Mouse (Mus musculus) intestine, embryonic 15.5 days (tissue): Measurements from ENCODE around the gene Cbl. TPM values are rescaled to one million over a fixed set of nuclear protein-coding genes. Genes with fewer than 3 reads are reported as not detected.
A peak's percentile ranks its signal among the peaks of the same experiment; 100 is the strongest.

ENCODE experiments used
- ATAC-seq: fragments of 200-750 bp; cut with Nextera tagmentation; 2 replicates; pipeline ENCODE4 v1.8.0; 2017; ENCODE audit warnings: moderate TSS enrichment, moderate library complexity
- H3K27ac ChIP-seq: fragments of 300-500 bp; sonication (generic); 2 replicates; pipeline ENCODE4 v1.5.1; 2015; ENCODE audit warnings: mild to moderate bottlenecking, inconsistent platforms
- H3K27me3 ChIP-seq: fragments of 300-500 bp; sonication (generic); replicated peaks from 2 replicates; pipeline ENCODE4 v1.6.1; 2015; ENCODE audit warnings: inconsistent platforms
- H3K36me3 ChIP-seq: fragments of 300-500 bp; sonication (generic); 2 replicates; pipeline ENCODE4 v1.6.1; 2015; ENCODE audit warnings: inconsistent platforms
- H3K4me1 ChIP-seq: fragments of 300-500 bp; sonication (generic); replicated peaks from 2 replicates; pipeline ENCODE4 v1.6.1; 2015; ENCODE audit warnings: inconsistent platforms
- H3K4me2 ChIP-seq: fragments of 300-500 bp; sonication (generic); replicated peaks from 2 replicates; pipeline ENCODE4 v1.6.1; 2015; ENCODE audit warnings: mild to moderate bottlenecking, inconsistent platforms
- H3K4me3 ChIP-seq: fragments of 300-500 bp; sonication (generic); replicated peaks from 2 replicates; pipeline ENCODE4 v1.5.1; 2015; ENCODE audit warnings: inconsistent platforms
- H3K9ac ChIP-seq: fragments of 300-500 bp; sonication (generic); 2 replicates; pipeline ENCODE4 v1.6.1; 2015; ENCODE audit warnings: inconsistent platforms
- H3K9me3 ChIP-seq: fragments of 300-500 bp; sonication (generic); 2 replicates; pipeline ENCODE4 v1.6.1; 2016; ENCODE audit warnings: inconsistent platforms
- WGBS: fragments of 180-500 bp; shearing (Covaris S2); methylation state at CpG from one replicate; pipeline ENCODE4 v1.1.7; 2015; 5-methylcytosine and 5-hydroxymethylcytosine counted together
- polyA plus RNA-seq: library from polyadenylated mRNA; unstranded; fragments of >200 nt; fragmentation: Nextera tagmentation; extraction: Ambion mirVana; gene quantifications from 2 replicates; pipeline ENCODE4 v1.2.1, GENCODE M21; 2015

The Cbl gene
- polyA plus RNA-seq, 1 experiment from 2014 or later: 14.8 TPM

DNA sequence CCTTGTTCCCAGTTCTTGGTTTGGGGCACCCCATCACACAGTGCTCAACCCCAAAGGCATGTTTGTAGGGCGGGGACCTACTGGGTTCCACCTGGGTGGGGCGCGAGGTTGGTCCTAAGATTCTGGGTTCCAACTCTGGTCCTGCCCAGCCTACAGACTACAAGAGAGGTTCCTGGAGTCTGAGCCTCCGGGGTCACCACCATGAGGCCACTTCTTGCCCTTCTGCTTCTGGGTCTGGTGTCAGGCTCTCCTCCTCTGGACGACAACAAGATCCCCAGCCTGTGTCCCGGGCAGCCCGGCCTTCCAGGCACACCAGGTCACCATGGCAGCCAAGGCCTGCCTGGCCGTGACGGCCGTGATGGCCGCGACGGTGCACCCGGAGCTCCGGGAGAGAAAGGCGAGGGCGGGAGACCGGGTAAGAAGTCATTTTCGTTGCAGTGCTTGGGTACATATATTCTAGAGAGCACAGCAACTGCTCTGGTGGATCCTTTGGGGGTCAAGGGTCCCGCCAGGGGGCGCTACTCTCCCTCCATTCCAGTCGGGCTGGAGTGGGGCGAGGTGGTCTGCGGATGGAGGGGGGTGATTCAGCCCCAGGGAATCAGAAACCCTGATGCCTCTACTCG lies 126.2 kb downstream of the Cbl start:
- Histone ChIP-seq H3K9ac (peak overlapping the region; percentile 33; the same call in 1 of the 2 replicates), H3K27ac (peak overlapping the region; percentile 75), H3K4me2 (peak overlapping the region; percentile 42), H3K4me3 (peak overlapping the region; percentile 15; the same call in 1 of the 2 replicates), H3K9me3 (no peaks in the 10 kb centered on the region), H3K4me1 (peaks cover 48% of the 10 kb centered on the region), H3K27me3 (no peaks in the 10 kb centered on the region), H3K36me3 (peaks cover 4% of the 10 kb centered on the region; the same call in 1 of the 2 replicates)
- no peak for ATAC-seq
- WGBS: 45% methylated on average over 25 of the region's 25 CpGs

GRCm38 (mm10) chr9:44107110-44107509 lies 126.7 kb downstream of the Cbl start, which contains the start of gene C1qtnf5:
Gene C1qtnf5, plus strand, starts transcription at chr9:44107245.
- peaks cover 4% of the 10 kb centered on the region; the same call in 1 of the 2 replicates for H3K36me3 ChIP-seq
- H3K27ac ChIP-seq: peak within 1 kb of the TSS; percentile 75
- peak within 1 kb of the TSS; percentile 15; the same call in 1 of the 2 replicates for H3K4me3 ChIP-seq
- WGBS: 31% methylated on average over 8 of the region's 8 CpGs
- H3K4me2 ChIP-seq: peak within 1 kb of the TSS; percentile 42
- H3K27me3 ChIP-seq: no peaks in the 10 kb centered on the region
- peaks cover 48% of the 10 kb centered on the region for H3K4me1 ChIP-seq
- peak; percentile 70 for ATAC-seq
- no peaks in the 10 kb centered on the region for H3K9me3 ChIP-seq
- peak within 1 kb of the TSS; percentile 33; the same call in 1 of the 2 replicates for H3K9ac ChIP-seq

- Histone ChIP-seq H3K9ac (no peak overlapping the region), H3K36me3 (peaks cover 4% of the 10 kb centered on the region; the same call in 1 of the 2 replicates), H3K9me3 (no peaks in the 10 kb centered on the region), H3K4me2 (peak overlapping the region; percentile 42), H3K4me3 (no peak overlapping the region), H3K4me1 (peaks cover 44% of the 10 kb centered on the region), H3K27ac (peak overlapping the region; percentile 75), H3K27me3 (no peaks in the 10 kb centered on the region)
- no peak for ATAC-seq
- 77% methylated on average over 4 of the region's 4 CpGs for WGBS
Measured at GRCm38 (mm10) chr9:44106596-44106995, 127.3 kb downstream of the Cbl start.

- H3K4me3 ChIP-seq: no peak overlapping the region
- no peak for ATAC-seq
- H3K36me3 ChIP-seq: peaks cover 4% of the 10 kb centered on the region; the same call in 1 of the 2 replicates
- no peaks in the 10 kb centered on the region for H3K27me3 ChIP-seq
- H3K4me2 ChIP-seq: 0 out of 2 replicates have a peak overlapping the region, but pooled peaks have one; percentile 42
- H3K9ac ChIP-seq: no peak overlapping the region
- peak overlapping the region; percentile 75; the same call in 1 of the 2 replicates for H3K27ac ChIP-seq
- peaks cover 43% of the 10 kb centered on the region for H3K4me1 ChIP-seq
- H3K9me3 ChIP-seq: no peaks in the 10 kb centered on the region
- 90% methylated on average over 7 of the region's 7 CpGs for WGBS
Measured at GRCm38 (mm10) chr9:44106182-44106581, 127.7 kb downstream of the Cbl start.

DNA sequence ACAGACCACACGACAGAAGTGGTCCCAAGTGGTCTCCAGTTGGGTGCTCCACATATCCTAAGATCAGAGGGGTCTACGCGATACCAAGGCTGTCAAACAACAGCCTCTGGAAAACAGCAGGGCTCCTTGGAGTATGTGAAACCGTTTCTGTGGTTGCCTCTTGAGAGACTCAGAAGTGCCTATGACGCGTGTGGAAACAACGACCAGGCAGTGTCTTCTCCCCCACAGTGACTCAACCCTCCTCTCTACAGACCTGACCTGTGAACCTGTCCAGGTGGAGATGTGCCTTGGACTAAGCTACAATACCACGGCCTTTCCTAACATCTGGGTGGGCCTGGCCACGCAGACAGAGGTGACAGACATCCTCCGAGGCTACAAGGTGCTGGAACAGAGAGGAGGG lies 128.1 kb downstream of the Cbl start:
- H3K36me3 ChIP-seq: peaks cover 4% of the 10 kb centered on the region; the same call in 1 of the 2 replicates
- 85% methylated on average over 10 of the region's 10 CpGs for WGBS
- no peak overlapping the region for H3K4me3 ChIP-seq
- no peak overlapping the region for H3K27ac ChIP-seq
- no peaks in the 10 kb centered on the region for H3K9me3 ChIP-seq
- peaks cover 43% of the 10 kb centered on the region for H3K4me1 ChIP-seq
- no peak overlapping the region for H3K9ac ChIP-seq
- no peak for ATAC-seq
- H3K4me2 ChIP-seq: no peak overlapping the region
- H3K27me3 ChIP-seq: no peaks in the 10 kb centered on the region

- Histone ChIP-seq H3K27me3 (no peaks in the 10 kb centered on the region), H3K9ac (no peak overlapping the region), H3K9me3 (no peaks in the 10 kb centered on the region), H3K4me1 (peaks cover 36% of the 10 kb centered on the region), H3K36me3 (peaks cover 4% of the 10 kb centered on the region; the same call in 1 of the 2 replicates), H3K27ac (no peak overlapping the region), H3K4me2 (no peak overlapping the region), H3K4me3 (no peak overlapping the region)
- WGBS: 86% methylated on average over 7 of the region's 7 CpGs
- no peak for ATAC-seq
Measured at GRCm38 (mm10) chr9:44104881-44105280, 129.0 kb downstream of the Cbl start.

GRCm38 (mm10) chr9:44101490-44101889 lies 132.4 kb downstream of the Cbl start, which contains the start of gene Mfrp:
Gene Mfrp, plus strand, starts transcription at chr9:44101729.
- H3K4me1 ChIP-seq: 0 out of 2 replicates have a peak, but pooled peaks cover 3% of the 10 kb centered on the region
- 69% methylated on average over 9 of the region's 9 CpGs for WGBS
- peaks cover 4% of the 10 kb centered on the region; the same call in 1 of the 2 replicates for H3K36me3 ChIP-seq
- no peak within 1 kb of the TSS for H3K4me3 ChIP-seq
- H3K4me2 ChIP-seq: no peak within 1 kb of the TSS
- no peaks in the 10 kb centered on the region for H3K9me3 ChIP-seq
- H3K27ac ChIP-seq: no peak within 1 kb of the TSS
- no peaks in the 10 kb centered on the region for H3K27me3 ChIP-seq
- no peak for ATAC-seq
- H3K9ac ChIP-seq: no peak within 1 kb of the TSS

- no peak overlapping the region for H3K4me3 ChIP-seq
- no peaks in the 10 kb centered on the region for H3K9me3 ChIP-seq
- no peak overlapping the region for H3K9ac ChIP-seq
- ATAC-seq: 0 out of 2 replicates have a peak, but pooled peaks have one; percentile 24
- no peak overlapping the region for H3K27ac ChIP-seq
- H3K4me1 ChIP-seq: peaks cover 6% of the 10 kb centered on the region; the same call in 1 of the 2 replicates
- 45% methylated on average over 9 of the region's 9 CpGs for WGBS
- no peak overlapping the region for H3K4me2 ChIP-seq
- no peaks in the 10 kb centered on the region for H3K27me3 ChIP-seq
- no peaks in the 10 kb centered on the region for H3K36me3 ChIP-seq
Measured at GRCm38 (mm10) chr9:44096536-44096935, 137.3 kb downstream of the Cbl start.

- Histone ChIP-seq H3K4me3 (no peak overlapping the region), H3K27me3 (no peaks in the 10 kb centered on the region), H3K27ac (no peak overlapping the region), H3K9me3 (no peaks in the 10 kb centered on the region), H3K4me1 (peaks cover 6% of the 10 kb centered on the region; the same call in 1 of the 2 replicates), H3K9ac (no peak overlapping the region), H3K36me3 (peaks cover 3% of the 10 kb centered on the region; the same call in 1 of the 2 replicates), H3K4me2 (no peak overlapping the region)
- ATAC-seq: no peak
- 91% methylated on average over 9 of the region's 9 CpGs for WGBS
Measured at GRCm38 (mm10) chr9:44095781-44096180, 138.1 kb downstream of the Cbl start.

DNA sequence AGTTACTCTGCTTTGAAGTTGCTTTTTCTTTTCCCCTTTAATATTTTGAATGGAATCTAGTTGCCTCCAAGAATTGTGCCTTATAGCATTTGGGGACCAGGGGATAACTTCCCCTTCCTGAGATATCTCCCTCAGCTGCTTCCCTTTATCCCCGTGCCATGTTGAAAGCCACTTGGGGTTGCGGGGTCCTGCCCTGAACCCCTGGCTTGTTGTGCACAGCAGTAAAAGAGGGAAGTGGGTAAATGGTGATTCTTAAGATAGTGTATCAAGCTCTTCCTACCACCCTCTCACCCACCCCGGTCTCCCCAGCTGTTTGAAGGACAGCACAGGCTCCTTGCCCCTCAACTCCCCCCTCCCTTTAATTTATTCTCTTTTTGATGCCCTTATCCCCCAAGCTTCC lies 139.1 kb downstream of the Cbl start:
- Histone ChIP-seq H3K27ac (no peak overlapping the region), H3K27me3 (no peaks in the 10 kb centered on the region), H3K9ac (no peak overlapping the region), H3K9me3 (no peaks in the 10 kb centered on the region), H3K4me3 (no peak overlapping the region), H3K4me1 (peaks cover 9% of the 10 kb centered on the region; the same call in 1 of the 2 replicates), H3K4me2 (no peak overlapping the region), H3K36me3 (peaks cover 3% of the 10 kb centered on the region; the same call in 1 of the 2 replicates)
- 81% methylated on average over 3 of the region's 3 CpGs for WGBS
- ATAC-seq: no peak

DNA sequence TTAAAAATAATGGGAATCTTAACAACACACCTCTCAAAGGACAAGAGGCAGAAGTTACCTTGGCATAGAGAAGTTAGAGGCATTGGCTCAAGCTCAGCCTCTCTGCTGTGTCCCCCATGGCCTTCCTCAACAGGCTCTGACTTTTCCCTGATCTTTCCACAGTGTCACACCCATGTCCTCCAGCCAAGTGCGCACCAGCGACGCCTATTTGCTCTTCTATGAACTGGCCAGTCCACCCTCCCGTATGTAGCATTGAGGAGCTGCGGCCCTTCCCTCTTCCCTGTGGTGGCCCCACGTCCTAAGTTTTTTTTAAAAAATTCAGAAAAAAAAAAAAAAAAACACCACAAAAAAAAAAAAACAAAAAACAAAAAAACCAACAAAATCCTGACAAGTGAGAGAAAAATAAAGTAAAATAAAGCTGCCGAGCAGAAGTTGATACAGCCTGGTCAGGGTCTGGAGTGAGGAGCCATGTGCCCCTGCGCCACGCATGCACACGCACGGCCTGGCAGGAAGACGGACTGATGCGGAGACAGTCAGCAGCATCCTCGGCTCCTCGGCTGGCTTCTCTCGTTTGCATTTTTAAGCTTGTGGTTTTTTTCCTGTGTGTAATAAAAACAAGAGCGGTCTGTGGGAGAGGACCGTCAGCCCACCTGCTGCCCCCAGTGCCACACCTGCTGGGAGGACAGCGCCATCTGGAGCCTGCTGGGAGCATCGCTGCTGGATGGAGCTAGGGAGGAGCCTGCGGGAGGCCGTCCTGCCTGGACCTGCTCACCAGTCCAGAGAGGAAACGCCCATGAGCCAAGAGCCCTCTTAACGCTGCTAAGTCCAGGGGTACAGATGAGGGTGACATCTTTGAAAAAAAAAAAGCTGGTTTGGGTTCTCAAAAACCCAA lies 140.0 kb downstream of the Cbl start:
- Histone ChIP-seq H3K27me3 (no peaks in the 10 kb centered on the region), H3K4me3 (no peak overlapping the region), H3K27ac (no peak overlapping the region), H3K4me1 (peaks cover 17% of the 10 kb centered on the region), H3K9me3 (no peaks in the 10 kb centered on the region), H3K9ac (no peak overlapping the region), H3K4me2 (no peak overlapping the region; the same call in 1 of the 2 replicates), H3K36me3 (peaks cover 3% of the 10 kb centered on the region; the same call in 1 of the 2 replicates)
- 39% methylated on average over 24 of the region's 24 CpGs for WGBS
- ATAC-seq: peak; percentile 58
